Mouse (Mus musculus) CD4-positive, CD25-positive, alpha-beta regulatory T cell, adult 4 months (primary cell): ENCODE measurements at regions not wholly inside any gene's neighbourhood (a gene's known extent, or its start where the extent isn't known, plus 50 kb on each side); places are given as distances from the start of the nearest gene placed in this dataset.
A peak's percentile ranks its signal among the peaks of the same experiment; 100 is the strongest.
"Not testable (repeated sequence)": the region's sequence is repeated elsewhere in the genome, so short reads cannot be mapped to it uniquely, and the experiment has no call there.

Experiments
- ATAC-seq: one replicate; pipeline ENCODE4 v1.8.0; 2017

DNA sequence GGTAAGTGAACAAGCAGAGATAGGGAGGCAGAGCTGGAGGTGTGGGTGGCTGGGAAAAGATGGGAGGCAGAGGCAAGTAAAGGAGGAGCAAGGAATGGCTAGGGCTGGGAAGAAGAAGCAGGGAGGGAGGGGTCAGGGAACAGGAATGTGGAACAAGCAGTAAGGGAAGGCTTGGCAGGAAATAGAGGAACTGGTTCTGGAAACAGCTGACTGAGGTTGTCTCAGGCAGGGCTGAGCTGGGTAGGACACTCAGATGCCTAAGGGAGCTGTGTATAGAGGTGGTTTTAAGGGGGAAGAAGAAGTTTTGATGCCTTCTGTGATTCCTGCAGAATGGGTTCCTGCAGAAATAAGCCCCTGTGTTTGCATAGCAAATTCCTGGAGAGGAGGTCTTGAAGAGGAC lies 92.7 kb downstream of the Nucb2 start:
- ATAC-seq = no peak

DNA sequence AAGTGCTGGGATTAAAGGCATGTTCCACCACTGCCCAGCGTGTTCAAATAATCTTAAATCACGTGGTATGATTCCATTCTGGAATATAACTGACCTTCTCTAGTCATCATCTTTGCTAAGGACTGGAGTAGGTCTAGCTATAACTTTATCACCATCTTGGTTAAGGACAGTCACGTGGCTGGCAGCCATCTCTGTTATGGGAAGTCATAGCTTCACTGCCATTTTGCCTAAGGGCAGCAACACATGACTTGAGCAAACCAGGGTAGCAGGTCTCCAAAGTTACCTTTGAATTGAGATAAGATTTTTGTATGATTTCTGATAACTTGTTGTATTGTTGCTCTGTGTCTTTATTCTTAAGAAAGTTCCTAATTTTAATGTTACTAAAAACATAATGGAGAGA lies 96.2 kb downstream of the Nucb2 start:
- no peak for ATAC-seq

DNA sequence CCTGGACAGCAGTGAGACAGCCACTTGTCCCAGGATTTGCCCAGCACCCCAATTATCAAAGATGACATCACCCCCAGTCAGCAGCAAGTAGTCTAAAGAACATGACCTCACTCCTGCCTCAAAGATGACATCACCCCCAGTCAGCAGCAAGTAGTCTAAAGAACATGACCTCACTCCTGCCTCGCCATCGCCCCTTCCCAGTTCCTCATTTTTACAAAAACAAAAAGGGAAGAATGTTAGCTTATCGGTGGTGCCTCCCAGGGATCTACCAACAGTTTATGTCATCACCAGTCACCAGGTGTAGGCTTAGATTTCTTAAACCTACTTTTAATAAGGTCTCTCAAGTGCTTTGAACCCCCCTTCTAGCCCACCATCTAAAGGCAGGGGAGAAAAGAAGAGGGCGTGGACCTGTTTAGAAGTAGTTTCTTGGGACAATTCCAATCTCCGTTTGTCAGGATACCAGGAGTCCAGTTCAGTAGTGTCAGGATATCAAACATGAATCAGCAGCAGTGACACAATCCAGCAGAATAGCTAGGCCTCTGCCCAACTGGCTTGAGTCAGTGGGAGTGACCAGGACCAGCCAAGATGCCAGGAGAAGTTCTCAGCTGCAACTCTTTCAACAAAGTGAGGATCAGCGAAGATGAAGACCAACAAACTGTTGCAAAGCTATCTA lies 99.1 kb downstream of the Nucb2 start:
- ATAC-seq = no peak

DNA sequence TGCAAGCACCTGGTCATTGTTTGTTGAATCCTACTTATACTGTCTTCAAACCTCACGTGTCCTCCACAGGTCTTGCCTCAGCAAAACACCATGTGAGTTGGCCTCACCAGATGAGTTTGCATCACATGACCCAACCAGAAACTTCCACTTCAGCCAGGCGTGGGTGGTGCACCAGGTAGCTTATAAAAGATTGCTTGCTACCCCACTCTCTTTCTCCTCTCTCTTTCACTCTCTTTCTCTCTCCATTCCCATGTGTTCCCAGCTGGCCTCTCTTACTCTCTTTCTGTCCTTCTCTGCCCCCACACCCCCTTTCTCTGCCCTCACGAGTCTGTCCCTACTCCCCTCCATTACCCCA lies 99.6 kb downstream of the Nucb2 start:
- ATAC-seq = no peak

DNA sequence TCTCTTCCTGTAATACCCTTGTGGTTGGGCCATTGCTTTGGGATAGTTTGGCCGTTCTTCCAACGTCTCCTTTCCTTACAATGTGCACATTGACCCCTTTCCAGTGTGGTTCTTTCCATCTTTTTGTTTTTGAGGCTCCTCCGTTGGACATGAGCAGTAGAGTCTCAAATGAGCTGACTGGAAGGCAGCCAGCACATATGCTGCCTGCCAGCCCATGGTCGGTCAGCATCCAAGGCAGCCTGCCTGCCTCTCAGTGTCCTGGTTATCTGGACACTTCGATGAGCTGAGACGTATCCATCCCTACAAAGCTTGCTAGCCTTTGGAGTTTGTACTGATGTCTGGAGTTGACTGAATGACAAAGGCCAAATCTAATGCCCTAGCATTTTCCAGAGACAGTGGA lies 102.1 kb downstream of the Nucb2 start:
- no peak for ATAC-seq

DNA sequence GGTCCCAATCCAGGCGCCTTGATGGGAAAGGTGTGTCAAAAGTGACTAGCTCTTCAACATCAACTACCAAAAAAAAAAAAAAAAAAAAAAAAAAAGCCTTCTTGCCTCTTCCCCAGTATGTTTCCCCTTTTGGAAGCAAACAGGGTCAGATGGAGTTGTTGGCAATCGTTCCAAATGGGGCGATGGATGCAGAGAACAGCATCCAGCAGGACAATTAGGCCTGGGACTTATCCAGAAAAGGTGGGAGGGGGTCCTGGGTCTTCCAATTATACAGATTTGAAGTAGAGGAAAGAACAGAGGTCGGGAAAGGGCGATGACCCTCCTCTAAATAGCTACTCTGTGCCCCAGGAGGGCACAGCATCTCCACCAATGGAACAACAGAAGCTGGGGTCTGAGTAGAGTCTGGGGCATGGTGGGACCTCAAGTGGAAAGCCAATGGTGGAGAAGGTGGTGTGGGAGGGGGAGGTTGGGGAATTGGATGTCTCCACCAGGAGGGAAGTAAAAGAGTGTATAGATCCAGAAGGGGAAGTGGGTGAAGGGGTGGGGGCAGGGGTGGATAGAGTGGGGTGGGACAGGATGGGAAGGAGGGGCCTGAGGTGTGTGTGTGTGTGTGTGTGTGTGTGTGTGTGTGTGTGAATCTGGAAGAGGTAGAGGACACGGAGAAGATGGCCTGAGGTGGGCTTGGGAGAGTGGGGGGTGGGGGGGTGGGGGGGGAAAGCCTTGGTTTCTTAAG lies 102.7 kb downstream of the Nucb2 start:
- no peak for ATAC-seq

DNA sequence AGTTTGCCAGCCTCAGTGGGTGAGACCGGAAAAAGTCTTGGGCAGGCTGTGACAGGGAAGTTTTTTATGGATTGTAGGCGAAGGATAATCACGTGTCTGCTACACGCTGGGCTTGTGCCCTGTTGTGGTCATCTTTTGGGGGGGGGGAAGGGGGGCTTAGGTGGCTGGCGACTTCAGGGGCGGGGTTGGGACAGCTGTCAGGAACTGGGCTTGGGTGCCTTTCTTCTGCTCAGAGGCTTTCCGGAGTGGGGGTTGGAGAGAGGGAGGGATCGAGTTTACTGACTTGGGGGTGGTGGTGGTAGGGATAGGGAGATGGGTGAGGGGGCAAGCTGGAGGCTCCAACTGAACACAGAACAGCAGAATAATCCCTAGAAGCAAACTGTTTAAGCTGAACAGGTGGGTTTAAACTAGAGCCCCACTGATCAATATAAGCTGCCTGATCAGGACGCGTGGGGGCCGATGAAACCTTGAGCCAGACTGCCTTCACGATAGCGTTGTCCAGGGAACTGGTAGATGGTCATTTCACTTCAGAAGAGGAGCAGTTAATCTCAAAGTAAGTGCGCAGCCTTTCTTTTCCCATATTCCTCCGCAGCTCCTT lies 103.6 kb downstream of the Nucb2 start:
- no peak for ATAC-seq

DNA sequence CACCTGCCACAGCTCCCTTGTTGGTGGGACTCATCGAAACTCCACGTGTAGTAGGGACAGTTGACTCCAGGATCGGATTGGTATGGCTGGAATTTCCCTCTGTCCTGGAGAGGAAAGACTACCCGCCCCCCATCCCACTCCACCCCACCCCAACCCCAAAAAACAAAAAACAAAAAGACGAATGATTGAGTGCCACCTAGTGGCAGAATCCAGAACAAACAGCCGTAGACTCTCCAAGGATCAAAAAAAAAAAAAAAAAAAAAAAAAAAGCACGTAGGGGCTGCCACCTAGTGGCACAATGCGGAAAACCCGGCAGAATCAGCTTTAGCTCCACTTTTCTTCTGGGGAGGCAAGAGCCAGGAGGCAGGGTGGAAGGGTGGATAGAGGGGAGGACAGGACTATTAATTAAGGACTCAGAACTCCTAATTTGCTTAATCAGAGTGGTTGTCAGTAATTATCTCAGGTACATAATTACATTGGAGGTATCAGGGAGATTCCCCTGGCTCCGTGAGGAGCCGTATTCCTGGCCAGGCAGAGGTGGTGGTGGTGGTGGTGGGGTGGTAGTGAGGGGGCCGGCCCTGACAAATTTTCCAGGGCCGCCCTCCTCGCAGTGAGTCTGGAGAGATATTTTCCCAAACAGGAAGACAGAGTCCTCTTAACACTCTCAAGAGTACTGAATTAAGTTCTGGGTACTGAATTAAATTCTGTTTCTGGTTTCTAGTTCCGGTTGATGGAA lies 104.3 kb downstream of the Nucb2 start:
- peak; percentile 94 for ATAC-seq

DNA sequence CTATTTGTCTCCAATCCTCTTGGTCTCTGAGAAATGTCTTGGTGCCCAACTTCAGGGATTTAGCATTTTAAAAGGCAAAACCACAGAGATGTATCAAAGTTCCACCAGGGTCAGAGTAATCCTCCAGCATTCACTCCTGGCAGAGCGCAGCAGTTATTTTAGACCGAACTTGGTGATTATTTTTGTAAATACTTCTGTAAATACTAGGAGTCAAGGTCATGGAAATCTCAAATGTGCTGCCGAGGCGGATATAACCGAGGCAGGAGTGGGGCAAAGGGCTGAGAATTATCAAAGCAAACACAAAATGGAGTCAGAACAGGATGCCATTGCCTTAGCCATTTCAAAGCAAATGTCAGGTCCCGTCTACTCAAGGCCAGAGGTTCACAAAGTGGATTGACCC lies 105.2 kb downstream of the Nucb2 start:
- ATAC-seq = no peak

DNA sequence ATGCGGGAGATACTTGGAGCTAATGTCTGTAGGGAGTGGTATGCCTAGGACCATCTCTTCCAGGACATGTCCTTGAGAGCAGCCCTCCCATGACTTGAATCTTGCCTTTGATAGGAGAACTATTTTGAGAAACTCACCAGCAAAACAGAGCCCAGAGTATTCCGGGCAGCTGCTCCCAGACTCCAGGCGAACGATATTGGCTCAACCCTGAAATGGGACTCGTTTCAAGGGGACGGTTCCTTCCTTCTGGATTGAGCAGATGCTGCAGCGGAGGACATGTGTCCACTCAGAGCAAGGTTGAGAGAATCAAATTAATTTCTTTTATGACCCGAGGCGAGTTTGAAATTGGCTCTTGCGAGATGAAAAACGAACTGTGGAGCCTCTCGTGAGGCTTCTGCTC lies 105.7 kb downstream of the Nucb2 start:
- ATAC-seq = no peak

DNA sequence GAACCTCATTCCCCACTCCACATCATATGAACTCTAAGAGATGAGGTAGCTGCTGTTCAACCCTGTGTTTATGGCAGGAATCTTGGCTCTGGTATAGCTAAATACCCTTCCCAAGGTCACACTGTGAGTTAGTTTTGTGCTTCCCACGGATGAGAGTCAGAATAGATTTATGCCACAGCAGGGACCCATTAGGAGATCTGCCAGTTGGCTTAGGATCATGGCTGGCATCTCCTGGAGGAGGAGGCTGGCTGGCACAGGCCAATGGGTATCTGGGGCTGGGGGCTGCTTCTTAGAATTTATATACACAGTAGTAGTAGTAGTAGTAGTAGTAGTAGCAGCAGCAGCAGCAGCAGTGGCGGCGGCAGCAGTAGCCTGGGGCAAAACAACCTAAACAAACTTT lies 111.8 kb downstream of the Nucb2 start:
- ATAC-seq = no peak

DNA sequence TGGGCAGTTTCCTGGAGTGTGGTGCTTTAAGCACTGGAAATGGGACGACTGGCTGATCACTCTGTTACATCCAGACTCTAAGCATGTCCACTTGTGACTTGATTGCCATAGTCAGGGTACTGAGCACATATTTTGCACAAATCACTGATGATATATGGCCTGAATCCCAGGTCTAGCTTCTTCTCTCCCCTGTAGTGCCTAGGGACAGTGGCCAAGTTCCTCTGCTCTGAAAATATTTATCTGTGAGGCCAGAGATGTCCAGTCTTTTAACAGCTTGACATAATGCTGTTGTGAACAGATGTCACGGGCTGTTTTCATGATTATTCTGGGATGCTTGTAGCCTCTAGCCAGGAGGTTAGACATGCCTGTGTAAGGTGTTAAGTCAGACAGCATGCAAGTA lies 115.5 kb downstream of the Nucb2 start:
- no peak for ATAC-seq

DNA sequence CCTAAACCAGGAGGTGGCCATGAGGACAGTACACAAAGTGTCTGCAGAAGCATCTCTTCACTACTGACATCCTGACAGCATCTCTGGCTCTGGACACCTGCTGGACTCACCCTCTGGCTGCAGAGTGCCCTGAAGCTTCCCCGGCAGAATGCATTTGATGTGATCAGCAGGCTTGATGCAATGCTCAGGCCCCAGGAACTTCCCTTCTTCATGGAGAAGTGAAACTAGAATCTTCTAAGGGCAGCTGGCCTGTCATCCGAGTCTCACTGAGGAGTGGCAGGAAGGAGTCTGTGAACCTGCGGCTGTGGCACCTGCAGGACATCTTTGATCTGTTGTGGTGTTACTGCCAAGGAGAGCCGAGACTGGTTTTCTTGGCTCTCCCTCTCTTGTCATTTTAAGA lies 116.2 kb downstream of the Nucb2 start:
- no peak for ATAC-seq

DNA sequence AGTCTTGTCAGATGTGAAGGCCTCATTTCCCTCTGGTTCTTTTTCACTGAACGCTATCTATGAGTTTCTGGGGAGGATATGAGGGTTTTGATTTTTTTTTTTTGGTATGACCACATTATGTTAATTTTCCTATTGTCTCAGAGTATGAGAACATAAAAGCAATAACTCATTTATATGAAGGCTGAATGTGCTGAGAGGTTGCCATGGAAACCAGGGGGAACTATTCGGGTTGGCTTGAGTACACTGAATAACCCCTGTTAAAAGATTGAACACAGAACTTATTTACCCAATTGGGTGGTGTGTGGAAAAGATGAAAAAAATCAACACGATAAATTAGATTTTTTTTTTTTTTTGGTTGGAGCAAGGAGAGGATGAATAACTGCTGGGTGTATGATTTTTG lies 129.0 kb downstream of the Nucb2 start:
- no peak for ATAC-seq

DNA sequence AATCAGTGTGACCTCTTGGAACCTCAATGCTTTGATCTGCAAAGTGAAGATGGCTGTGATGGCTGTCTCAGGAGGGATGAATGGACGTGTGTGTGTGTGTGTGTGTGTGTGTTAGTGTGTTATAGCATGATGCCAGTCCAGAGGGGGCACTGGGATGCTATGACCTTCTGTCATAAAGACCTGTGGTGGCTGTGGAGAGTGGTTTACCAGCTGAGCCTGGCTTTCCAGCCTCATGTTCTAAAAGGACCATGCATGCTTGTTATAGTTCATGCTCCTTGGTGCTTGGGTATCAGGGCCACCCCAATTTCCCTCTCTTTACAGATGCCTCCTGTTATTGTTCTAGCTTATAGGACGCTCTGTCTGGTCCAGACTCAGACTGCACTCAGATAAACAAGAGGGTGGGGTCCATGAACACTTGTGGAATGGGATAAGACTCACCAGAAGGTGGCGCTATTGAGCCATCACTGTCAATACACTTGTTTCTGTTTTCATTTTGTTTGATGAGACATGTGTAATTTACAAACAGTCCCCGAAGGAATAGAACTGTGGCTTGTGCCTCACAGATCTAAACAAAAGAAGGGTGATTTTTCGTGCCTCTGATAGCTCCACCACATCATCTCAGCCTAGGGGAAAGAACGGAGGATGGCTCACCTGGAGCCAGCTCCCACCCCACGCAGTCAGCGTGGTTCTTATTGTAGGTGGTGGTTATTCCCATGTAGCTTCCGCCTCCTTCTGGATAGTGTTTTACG lies 140.9 kb downstream of the Nucb2 start:
- ATAC-seq = no peak

DNA sequence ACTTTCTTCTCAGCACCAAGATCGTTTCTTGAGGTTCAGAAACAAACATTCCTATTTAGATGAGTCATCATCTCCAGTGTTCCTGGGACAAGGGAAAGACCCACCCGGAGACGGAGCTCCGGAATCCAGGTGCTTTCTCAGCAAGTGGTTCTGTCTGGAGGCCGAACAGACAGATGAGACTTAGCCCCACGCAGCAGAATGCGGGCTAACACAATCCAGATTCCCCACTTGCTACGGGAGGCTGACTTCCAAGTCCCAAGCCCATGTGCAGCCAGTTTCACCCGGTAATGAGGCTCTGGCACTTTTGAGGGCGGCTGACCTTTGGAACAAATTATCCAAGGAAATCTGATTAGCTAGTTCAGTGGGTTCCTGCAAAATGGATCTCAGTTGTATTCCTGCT lies 150.3 kb downstream of the Nucb2 start:
- ATAC-seq = no peak

DNA sequence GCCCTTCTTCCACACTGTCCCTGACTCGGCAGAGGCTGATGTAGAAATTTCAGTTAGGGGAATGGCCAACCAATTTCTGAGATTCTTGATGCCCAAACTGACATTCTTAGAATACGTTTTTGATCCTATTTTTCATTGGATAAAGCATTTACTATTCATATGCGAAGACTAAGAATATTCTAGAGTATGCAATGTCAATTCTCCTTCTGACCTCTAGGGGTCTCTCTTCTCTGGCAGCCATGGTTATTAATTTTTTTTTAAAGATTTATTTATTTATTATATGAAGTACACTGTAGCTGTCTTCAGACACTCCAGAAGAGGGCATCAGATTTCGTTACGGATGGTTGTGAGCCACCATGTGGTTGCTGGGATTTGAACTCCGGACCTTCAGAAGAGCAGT lies 152.9 kb downstream of the Nucb2 start:
- ATAC-seq = not testable (repeated sequence)

DNA sequence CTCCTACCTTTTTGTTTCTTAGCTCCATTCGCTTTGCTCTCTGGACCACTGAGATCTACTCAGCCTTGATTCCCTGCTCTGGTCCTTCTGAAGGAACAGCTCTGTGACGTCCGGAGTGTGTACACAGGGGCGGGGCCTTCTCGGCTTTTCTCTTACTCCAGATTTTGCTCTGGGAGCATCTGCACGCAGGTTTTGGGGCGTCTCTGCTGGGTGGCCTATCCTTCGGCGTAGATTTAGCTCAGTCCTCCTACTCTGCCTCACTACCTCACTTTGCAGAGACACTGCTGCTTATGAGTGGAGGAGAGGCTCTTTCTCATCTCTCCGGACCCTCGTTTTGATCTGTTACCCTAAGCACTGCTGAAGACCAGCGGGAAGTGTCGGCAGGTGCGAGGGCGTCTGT lies 161.4 kb downstream of the Nucb2 start:
- ATAC-seq = no peak

DNA sequence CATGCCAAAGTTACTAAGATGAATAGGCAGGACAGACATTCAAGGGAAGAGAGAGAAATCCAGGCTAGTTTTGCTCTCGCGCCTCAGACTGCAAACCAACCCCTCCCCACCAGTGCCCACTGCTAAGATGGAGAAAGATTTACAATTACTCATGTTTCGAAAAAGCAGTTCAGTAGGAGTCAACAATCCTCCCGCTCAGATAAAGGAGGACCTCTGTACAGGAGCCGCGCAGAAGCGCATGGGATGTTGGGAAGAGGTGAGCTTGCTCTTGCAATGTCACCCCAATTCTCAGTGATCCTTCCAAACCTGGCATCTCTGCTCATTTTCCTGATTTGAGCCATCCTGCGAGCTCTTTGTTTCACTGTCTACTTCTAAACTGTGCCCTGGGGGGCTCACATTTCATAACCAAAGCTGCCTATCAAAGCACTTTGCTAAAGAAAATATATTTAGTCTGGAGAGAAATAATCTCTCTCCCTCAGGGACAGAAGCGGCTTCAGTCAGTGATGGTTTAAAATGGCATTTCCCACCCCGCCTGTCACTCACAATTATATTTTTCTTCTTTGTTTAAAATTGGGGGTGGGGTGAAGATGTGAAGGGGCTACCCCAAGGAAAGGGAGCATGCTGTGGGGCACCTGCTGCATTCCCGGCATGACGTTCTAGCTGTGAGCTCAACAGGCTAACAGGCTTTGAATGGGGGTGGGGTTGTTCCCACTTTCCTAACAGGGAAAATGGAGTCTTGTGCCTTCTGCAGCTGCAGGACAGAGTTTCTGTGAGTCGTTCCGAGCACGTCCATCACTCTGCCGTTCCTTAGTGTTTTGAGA lies 170.2 kb downstream of the Nucb2 start:
- no peak for ATAC-seq

DNA sequence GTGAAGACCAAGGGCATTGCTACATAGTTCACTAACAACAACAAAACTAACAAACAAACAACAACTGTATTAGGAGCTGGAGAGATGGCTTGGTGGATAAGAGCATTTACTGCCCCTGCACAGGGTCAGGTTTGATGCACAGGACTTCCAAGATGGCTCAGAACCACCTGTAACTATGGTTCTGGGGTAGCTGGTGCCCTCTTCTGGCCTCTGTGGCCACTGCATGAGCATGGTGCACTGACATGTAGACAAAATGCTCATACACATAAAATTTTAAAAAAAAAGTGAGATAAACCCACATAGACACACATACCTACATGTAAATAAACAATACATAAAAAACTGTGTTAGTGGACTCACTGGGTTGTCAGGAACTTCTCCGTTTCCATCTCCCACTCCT lies 172.5 kb downstream of the Nucb2 start:
- ATAC-seq = no peak

DNA sequence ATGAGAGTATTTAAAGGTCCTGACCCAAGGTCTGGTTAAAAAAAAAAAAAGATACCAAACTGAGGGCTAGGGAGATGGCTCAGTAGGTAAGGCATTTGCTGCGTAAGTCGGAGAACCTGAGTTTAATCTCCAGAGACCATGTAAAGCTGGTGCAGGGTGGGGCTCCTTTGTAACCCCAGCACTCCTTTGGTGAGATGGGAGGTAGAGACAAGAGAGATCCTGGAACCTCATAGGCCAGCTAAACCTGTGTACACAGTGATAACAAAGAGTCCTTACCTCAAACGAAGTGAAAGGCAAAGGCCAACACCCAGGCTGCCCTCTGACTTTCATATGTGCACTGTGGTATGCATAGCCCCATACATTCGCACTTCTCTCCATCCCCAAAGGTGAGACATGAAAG lies 175.0 kb downstream of the Nucb2 start:
- ATAC-seq = no peak

DNA sequence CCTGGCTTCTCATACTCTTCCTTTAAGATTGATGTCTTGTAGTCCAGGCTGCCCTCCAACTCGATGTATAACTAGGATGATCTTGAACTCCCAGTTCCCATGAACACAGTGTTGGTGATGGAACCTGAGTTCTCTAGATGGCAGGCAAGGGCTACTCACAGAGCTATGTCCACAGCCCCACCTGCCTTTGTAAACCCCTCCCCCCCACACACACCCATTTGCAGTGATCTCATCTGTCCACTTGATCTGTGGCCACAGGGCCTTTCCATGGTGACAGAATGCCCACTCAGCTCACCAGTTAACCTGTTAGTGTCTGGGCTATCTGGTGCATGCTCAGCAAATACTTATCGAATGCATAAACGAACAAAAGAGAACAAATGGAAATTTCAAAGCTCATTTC lies 176.4 kb downstream of the Nucb2 start:
- no peak for ATAC-seq
